Mouse (Mus musculus): ENCODE data around the gene Fam78a. TPM values are rescaled to one million over a fixed set of nuclear protein-coding genes. Genes with fewer than 3 reads are reported as not detected.

Gene Fam78a
- polyA plus RNA-seq, 1 experiment: 12.5 TPM

DNA sequence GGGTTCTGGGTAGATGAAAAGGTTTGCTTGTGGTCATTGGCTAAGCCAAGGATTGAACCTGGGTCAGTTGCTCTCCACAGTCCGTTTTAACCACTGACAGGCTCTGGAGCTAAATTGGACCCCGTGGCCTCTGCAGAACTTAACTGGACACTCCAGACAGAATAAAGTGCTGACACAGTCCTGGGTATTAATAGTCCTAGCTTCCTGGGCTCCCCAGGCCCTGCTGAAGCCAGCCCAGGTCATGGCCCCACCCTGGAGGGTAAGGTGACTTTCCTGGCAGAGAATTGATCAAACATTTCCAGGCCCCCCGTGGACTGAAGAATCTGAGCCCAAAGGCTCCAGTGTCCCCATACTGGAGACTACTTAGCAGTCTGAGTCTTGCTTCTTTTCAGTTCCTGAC lies 7.3 kb upstream of the Fam78a start:
- peaks cover 5% of the 10 kb centered on the region; the same call in 1 of the 2 replicates for H3K4me1 ChIP-seq (ENCODE audit: control insufficient read depth, insufficient read depth, low read length)
- TF ChIP-seq POLR2A (IDR thresholded peaks at IDR 0.05; ENCODE audit: borderline replicate concordance, control insufficient read depth, low read depth, low read length): no peak
- TF ChIP-seq CTCF (IDR thresholded peaks at IDR 0.05; ENCODE audit: control insufficient read depth, insufficient read depth, low read length): no peak
- WGBS: 80% methylated on average over 3 of the region's 3 CpGs
- no peak overlapping the region for H3K27ac ChIP-seq (ENCODE audit: control insufficient read depth, insufficient read depth, low read depth, low read length, poor library complexity)
- no peak overlapping the region for H3K4me3 ChIP-seq (replicated peaks; ENCODE audit: control insufficient read depth, low read depth, low read length)

DNA sequence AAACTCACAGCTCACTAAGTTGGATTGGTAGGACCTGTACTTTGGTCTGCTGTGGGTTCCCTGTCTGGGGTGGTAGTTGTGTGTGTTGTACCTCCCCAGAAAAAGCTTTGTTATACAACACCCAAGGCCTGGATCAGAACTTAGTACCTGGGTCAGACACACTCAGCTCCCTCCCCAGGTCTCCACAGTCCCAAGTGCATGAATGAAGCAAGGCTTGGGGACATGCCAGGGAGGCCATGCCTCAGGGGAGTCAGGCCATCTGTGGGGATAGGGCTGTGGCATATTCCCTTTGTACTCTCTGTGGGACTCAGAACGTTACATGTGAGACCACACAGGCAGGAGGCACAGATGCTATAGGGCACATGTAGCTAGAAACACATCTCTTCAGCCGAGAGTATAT lies 5.5 kb upstream of the Fam78a start:
- Histone ChIP-seq H3K27ac (ENCODE audit: control insufficient read depth, insufficient read depth, low read depth, low read length, poor library complexity) (no peak overlapping the region), H3K4me3 (replicated peaks; ENCODE audit: control insufficient read depth, low read depth, low read length) (no peak overlapping the region), H3K4me1 (ENCODE audit: control insufficient read depth, insufficient read depth, low read length) (peaks cover 8% of the 10 kb centered on the region; the same call in 1 of the 2 replicates)
- WGBS: 77% methylated on average over 2 of the region's 2 CpGs
- TF ChIP-seq POLR2A (IDR thresholded peaks at IDR 0.05; ENCODE audit: borderline replicate concordance, control insufficient read depth, low read depth, low read length) (no peak), CTCF (IDR thresholded peaks at IDR 0.05; ENCODE audit: control insufficient read depth, insufficient read depth, low read length) (no peak)

- peaks cover 8% of the 10 kb centered on the region; the same call in 1 of the 2 replicates for H3K4me1 ChIP-seq (ENCODE audit: control insufficient read depth, insufficient read depth, low read length)
- no peak overlapping the region for H3K27ac ChIP-seq (ENCODE audit: control insufficient read depth, insufficient read depth, low read depth, low read length, poor library complexity)
- no peak overlapping the region for H3K4me3 ChIP-seq (replicated peaks; ENCODE audit: control insufficient read depth, low read depth, low read length)
- 43% methylated on average over 3 of the region's 3 CpGs for WGBS
- TF ChIP-seq CTCF (IDR thresholded peaks at IDR 0.05; ENCODE audit: control insufficient read depth, insufficient read depth, low read length): no peak
- no peak for TF ChIP-seq POLR2A (IDR thresholded peaks at IDR 0.05; ENCODE audit: borderline replicate concordance, control insufficient read depth, low read depth, low read length)
Observed at GRCm38 (mm10) chr2:32089606-32090005, 4.9 kb upstream of the Fam78a start.

DNA sequence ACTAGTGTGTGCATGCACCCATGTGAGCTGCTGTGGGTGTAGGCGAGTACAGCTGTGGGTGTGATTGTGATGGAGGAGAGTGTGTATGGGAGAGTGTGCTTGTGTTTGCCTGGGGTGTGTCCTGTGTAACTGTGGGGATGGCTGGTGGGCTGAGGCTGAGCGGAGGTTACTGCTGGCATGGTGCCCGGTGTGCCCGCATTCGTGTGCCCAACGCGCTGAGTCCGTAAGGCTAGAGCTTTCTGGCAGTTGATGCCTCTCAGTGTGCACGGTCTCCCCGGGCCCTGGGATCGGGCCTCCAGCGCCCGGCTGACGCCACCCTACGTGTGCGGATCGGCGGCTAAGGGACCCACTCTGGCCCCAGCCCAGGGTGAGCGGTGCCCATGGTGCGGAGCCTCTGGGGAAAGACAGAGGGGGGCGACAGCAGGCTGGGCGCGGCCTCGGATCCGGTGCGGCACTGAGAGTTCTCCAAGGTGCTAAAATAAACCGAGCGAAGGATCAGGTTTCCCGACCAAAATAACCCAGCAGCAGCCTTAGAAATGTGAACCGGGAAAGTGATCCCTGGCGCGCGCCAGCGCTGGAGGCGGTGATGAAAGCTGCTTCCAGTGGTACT lies 3.8 kb upstream of the Fam78a start:
- peaks cover 8% of the 10 kb centered on the region; the same call in 1 of the 2 replicates for H3K4me1 ChIP-seq (ENCODE audit: control insufficient read depth, insufficient read depth, low read length)
- no peak overlapping the region for H3K4me3 ChIP-seq (replicated peaks; ENCODE audit: control insufficient read depth, low read depth, low read length)
- WGBS: 3% methylated on average over 35 of the region's 35 CpGs
- H3K27ac ChIP-seq (ENCODE audit: control insufficient read depth, insufficient read depth, low read depth, low read length, poor library complexity): no peak overlapping the region
- TF ChIP-seq POLR2A (IDR thresholded peaks at IDR 0.05; ENCODE audit: borderline replicate concordance, control insufficient read depth, low read depth, low read length): no peak
- TF ChIP-seq CTCF (IDR thresholded peaks at IDR 0.05; ENCODE audit: control insufficient read depth, insufficient read depth, low read length): no peak

DNA sequence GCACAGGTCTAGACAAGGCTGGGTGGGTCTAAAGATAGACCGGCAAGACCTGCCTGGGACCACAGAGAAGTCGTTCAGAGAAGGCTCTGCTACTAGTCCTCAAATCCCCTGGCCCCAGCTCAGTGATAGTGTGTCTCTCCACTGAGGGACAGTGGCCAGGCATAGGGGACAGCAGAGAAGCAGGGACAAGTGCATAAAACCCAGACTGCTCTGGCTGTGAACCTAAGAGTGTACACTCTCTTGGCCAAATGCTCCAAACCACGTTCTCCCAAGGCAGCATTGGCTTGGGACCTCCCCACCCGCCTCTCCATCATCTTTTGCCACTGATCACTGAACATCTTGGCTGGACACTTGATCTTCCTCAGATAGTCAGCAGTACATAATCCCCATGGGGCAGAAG lies 2.9 kb upstream of the Fam78a start:
- Histone ChIP-seq H3K27ac (ENCODE audit: control insufficient read depth, insufficient read depth, low read depth, low read length, poor library complexity) (no peak overlapping the region), H3K4me1 (ENCODE audit: control insufficient read depth, insufficient read depth, low read length) (peaks cover 8% of the 10 kb centered on the region; the same call in 1 of the 2 replicates), H3K4me3 (replicated peaks; ENCODE audit: control insufficient read depth, low read depth, low read length) (no peak overlapping the region)
- TF ChIP-seq POLR2A (IDR thresholded peaks at IDR 0.05; ENCODE audit: borderline replicate concordance, control insufficient read depth, low read depth, low read length) (no peak), CTCF (IDR thresholded peaks at IDR 0.05; ENCODE audit: control insufficient read depth, insufficient read depth, low read length) (no peak)
- 76% methylated on average over 4 of the region's 4 CpGs for WGBS

- no peak overlapping the region for H3K4me3 ChIP-seq (replicated peaks; ENCODE audit: control insufficient read depth, low read depth, low read length)
- TF ChIP-seq CTCF (IDR thresholded peaks at IDR 0.05; ENCODE audit: control insufficient read depth, insufficient read depth, low read length): no peak
- no peak for TF ChIP-seq POLR2A (IDR thresholded peaks at IDR 0.05; ENCODE audit: borderline replicate concordance, control insufficient read depth, low read depth, low read length)
- WGBS: 55% methylated on average over 2 of the region's 2 CpGs
- peaks cover 9% of the 10 kb centered on the region for H3K4me1 ChIP-seq (ENCODE audit: control insufficient read depth, insufficient read depth, low read length)
- peak overlapping the region; percentile 76 for H3K27ac ChIP-seq (ENCODE audit: control insufficient read depth, insufficient read depth, low read depth, low read length, poor library complexity)
Observed at GRCm38 (mm10) chr2:32085231-32085630, 574 bp upstream of the Fam78a start.

- TF ChIP-seq CTCF (IDR thresholded peaks at IDR 0.05; ENCODE audit: control insufficient read depth, insufficient read depth, low read length) (no peak), POLR2A (IDR thresholded peaks at IDR 0.05; ENCODE audit: borderline replicate concordance, control insufficient read depth, low read depth, low read length) (no peak)
- peaks cover 10% of the 10 kb centered on the region for H3K4me1 ChIP-seq (ENCODE audit: control insufficient read depth, insufficient read depth, low read length)
- peak overlapping the region; percentile 69 for H3K4me3 ChIP-seq (replicated peaks; ENCODE audit: control insufficient read depth, low read depth, low read length)
- peak overlapping the region; percentile 76; the same call in 1 of the 2 replicates for H3K27ac ChIP-seq (ENCODE audit: control insufficient read depth, insufficient read depth, low read depth, low read length, poor library complexity)
- whole genome bisulfite sequencing: 34% methylated on average over 2 of the region's 2 CpGs
Observed at GRCm38 (mm10) chr2:32084872-32085199, 179 bp upstream of the Fam78a start.

DNA sequence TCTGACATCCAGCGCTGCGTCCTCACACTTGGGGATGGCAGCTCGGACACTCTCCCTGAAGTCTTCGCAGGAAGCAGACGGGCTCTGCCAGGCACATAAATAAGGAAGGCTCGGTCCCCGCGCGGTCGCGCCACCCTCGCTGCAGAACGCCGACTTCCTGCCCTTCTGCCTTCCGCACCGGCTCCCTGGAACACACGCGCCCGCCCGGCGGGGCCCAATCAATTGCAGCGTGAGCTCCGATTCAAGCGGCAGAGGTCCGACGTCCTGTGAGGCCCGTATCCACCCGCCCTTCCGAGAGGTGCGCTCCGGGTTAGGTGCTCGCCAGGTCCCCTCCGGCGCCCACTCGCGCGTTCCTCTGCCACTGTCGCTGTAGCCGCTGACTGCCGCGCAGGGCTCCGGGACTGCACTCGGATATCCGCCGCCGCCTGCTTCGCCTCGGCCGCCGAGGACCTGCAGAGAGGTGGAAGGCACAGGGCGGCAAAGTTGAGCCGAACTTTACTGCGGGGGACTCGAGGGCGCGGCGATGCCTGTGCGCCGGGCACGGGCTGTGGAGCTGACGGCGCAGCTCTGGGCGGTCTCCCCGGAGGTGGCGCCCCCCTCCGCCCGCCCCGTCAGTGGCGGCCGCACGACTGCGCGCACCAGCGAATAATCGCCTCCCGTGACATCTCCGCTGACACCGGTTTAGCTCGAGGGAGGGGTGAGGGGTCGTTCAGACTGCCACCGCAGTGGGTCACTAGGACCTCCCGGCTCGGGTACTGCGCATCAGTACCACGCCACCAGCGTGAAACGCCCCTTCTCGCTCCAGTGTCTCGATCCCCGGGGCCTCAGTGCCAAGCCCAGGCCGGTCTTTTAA lies 1.3 kb downstream of the Fam78a start:
- peak; percentile 57; the same call in 1 of the 2 replicates for TF ChIP-seq POLR2A (IDR thresholded peaks at IDR 0.05; ENCODE audit: borderline replicate concordance, control insufficient read depth, low read depth, low read length)
- peak; percentile 17; the same call in 1 of the 2 replicates for TF ChIP-seq CTCF (IDR thresholded peaks at IDR 0.05; ENCODE audit: control insufficient read depth, insufficient read depth, low read length)
- under 1% methylated on average over 91 of the region's 91 CpGs for WGBS
- Histone ChIP-seq H3K4me3 (replicated peaks; ENCODE audit: control insufficient read depth, low read depth, low read length) (peak overlapping the region; percentile 69), H3K4me1 (ENCODE audit: control insufficient read depth, insufficient read depth, low read length) (peaks cover 14% of the 10 kb centered on the region), H3K27ac (ENCODE audit: control insufficient read depth, insufficient read depth, low read depth, low read length, poor library complexity) (peak overlapping the region; percentile 91)
